Mouse (Mus musculus): ENCODE measurements around the gene Dnajc6. TPM values are rescaled to one million over a fixed set of nuclear protein-coding genes. Genes with fewer than 3 reads are reported as not detected.

Dnajc6 gene
- polyA plus RNA-seq, 1 experiment from 2014 or later, result 0.45 TPM

DNA sequence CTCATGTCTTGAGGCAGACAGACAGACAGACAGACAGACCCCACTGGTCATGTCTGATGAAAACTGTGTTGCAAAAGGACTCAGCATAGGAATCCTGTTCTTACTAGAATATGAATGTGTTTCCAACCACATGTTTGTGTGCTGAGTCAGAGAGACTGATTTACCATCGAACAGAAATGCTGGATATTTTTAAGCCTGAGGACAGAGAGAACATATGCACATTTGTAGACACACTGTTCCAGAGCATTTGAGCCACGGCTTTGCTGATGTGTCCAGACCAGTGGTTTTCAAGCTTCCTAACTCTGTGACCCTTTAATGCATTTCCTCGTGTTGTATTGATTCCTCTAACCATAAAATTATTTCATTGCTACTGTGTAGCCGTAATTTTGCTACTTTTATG is 146.8 kb downstream of the Dnajc6 start:
- no peak for ATAC-seq (ENCODE audit: insufficient number of reproducible peaks, low FRiP score)
- no peak overlapping the region for H3K9ac ChIP-seq
- no peaks in the 10 kb centered on the region for H3K9me3 ChIP-seq (replicated peaks)
- no peak overlapping the region for H3K27ac ChIP-seq (ENCODE audit: poor library complexity, severe bottlenecking)
- WGBS, result 66% methylated on average over 4 of the region's 4 CpGs
- H3K36me3 ChIP-seq, result no peaks in the 10 kb centered on the region
- no peaks in the 10 kb centered on the region for H3K27me3 ChIP-seq (replicated peaks)
- H3K4me1 ChIP-seq (replicated peaks), result 0 out of 2 replicates have a peak, but pooled peaks cover 4% of the 10 kb centered on the region
- no peak overlapping the region for H3K4me3 ChIP-seq
- H3K4me2 ChIP-seq, result no peak overlapping the region

- H3K4me2 ChIP-seq, result peak overlapping the region; percentile 83
- peak overlapping the region; percentile 65 for H3K27ac ChIP-seq (ENCODE audit: poor library complexity, severe bottlenecking)
- H3K9ac ChIP-seq, result peak overlapping the region; percentile 66
- WGBS, result under 1% methylated on average over 8 of the region's 8 CpGs
- no peaks in the 10 kb centered on the region for H3K9me3 ChIP-seq (replicated peaks)
- H3K4me3 ChIP-seq, result peak overlapping the region; percentile 72
- peaks cover 13% of the 10 kb centered on the region for H3K4me1 ChIP-seq (replicated peaks)
- ATAC-seq (ENCODE audit: insufficient number of reproducible peaks, low FRiP score), result peak; percentile 9
- no peaks in the 10 kb centered on the region for H3K36me3 ChIP-seq
- no peaks in the 10 kb centered on the region for H3K27me3 ChIP-seq (replicated peaks)
Measured at GRCm38 (mm10) chr4:101646857-101647195, 150.4 kb downstream of the Dnajc6 start.

DNA sequence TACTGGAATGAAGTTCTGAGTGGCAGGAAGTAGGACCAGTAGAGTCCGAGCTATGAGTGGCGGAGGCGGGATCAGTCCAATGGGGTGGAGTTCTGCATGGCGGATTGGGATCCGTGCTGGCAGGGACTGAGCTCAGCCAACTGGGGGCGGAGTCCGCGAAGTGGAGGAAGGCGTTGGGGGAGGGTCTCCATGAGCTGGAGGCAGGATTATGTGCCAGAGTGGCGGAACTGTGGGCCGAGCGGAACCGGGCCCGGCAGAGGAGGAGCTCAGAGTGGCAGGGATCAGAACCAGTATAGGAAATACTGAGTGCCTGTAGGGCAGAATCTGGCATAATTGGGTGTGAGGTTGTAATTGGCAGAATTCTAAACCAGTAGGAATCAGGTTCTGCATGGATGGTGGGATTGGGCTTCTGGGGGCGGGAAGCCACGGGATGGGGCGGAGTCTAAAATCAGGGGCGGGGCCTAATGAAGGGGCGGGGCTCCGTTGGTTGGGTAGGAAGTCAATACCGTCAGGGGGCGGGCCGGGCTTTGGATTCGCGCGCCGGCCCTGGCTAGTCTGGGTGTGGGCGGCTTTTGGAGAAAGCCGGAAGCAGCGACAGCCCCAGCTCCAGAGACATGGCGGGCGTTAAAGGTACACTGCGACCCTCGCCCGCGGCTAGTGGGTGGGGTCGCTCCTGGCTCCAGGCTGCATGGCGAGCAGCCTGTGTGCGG is 150.9 kb downstream of the Dnajc6 start, which contains the start of gene Leprot:
Gene Leprot (plus strand): TSS at position 523 of the 710 bp plus-strand sequence.
- peak within 1 kb of the TSS; percentile 91 for H3K27ac ChIP-seq (ENCODE audit: poor library complexity, severe bottlenecking)
- H3K27me3 ChIP-seq (replicated peaks), result no peaks in the 10 kb centered on the region
- peaks cover 13% of the 10 kb centered on the region for H3K4me1 ChIP-seq (replicated peaks)
- WGBS, result under 1% methylated on average over 39 of the region's 39 CpGs
- H3K9ac ChIP-seq, result peak within 1 kb of the TSS; percentile 93
- H3K36me3 ChIP-seq, result no peaks in the 10 kb centered on the region
- peak within 1 kb of the TSS; percentile 72 for H3K4me3 ChIP-seq
- peak; percentile 97 for ATAC-seq (ENCODE audit: insufficient number of reproducible peaks, low FRiP score)
- peak within 1 kb of the TSS; percentile 83 for H3K4me2 ChIP-seq
- no peaks in the 10 kb centered on the region for H3K9me3 ChIP-seq (replicated peaks)

GRCm38 (mm10) chr4:101647976-101648642 is 151.7 kb downstream of the Dnajc6 start:
- Histone ChIP-seq H3K9ac (peak overlapping the region; percentile 93), H3K4me1 (replicated peaks) (peaks cover 13% of the 10 kb centered on the region), H3K27ac (ENCODE audit: poor library complexity, severe bottlenecking) (peak overlapping the region; percentile 91), H3K4me2 (peak overlapping the region; percentile 71), H3K9me3 (replicated peaks) (no peaks in the 10 kb centered on the region), H3K4me3 (peak overlapping the region; percentile 72), H3K27me3 (replicated peaks) (no peaks in the 10 kb centered on the region), H3K36me3 (no peaks in the 10 kb centered on the region)
- WGBS, result under 1% methylated on average over 20 of the region's 20 CpGs
- no peak; the same call in 1 of the 2 replicates for ATAC-seq (ENCODE audit: insufficient number of reproducible peaks, low FRiP score)

DNA sequence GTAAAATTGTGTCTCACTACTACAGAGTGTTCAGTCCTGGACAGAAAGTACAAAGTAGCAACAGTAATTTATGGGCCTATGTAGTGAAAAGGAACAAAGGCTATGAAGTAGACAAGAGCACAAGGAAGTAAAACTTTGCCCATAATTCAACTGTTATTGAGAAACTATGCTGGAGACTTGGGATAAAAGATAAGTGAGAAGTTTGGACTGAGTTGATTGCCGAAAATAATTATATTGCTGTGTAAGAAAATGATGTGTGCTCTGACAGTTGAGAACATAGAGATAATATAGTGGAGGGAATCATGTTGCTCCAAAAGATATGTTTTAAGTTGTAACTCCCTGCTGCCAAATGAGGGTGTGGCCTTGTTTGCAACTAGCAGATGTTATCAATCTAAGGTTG is 152.3 kb downstream of the Dnajc6 start:
- 67% methylated on average over 1 of the region's 1 CpGs for WGBS
- peak overlapping the region; percentile 91; the same call in 1 of the 2 replicates for H3K27ac ChIP-seq (ENCODE audit: poor library complexity, severe bottlenecking)
- H3K9ac ChIP-seq, result 0 out of 2 replicates have a peak overlapping the region, but pooled peaks have one; percentile 93
- no peaks in the 10 kb centered on the region for H3K27me3 ChIP-seq (replicated peaks)
- peak overlapping the region; percentile 72 for H3K4me3 ChIP-seq
- H3K4me2 ChIP-seq, result peak overlapping the region; percentile 71
- H3K36me3 ChIP-seq, result no peaks in the 10 kb centered on the region
- no peak for ATAC-seq (ENCODE audit: insufficient number of reproducible peaks, low FRiP score)
- H3K4me1 ChIP-seq (replicated peaks), result peaks cover 13% of the 10 kb centered on the region
- no peaks in the 10 kb centered on the region for H3K9me3 ChIP-seq (replicated peaks)

GRCm38 (mm10) chr4:101650961-101651360 is 154.5 kb downstream of the Dnajc6 start:
- WGBS, result 79% methylated on average over 2 of the region's 2 CpGs
- H3K4me2 ChIP-seq, result no peak overlapping the region
- H3K9ac ChIP-seq, result no peak overlapping the region
- no peaks in the 10 kb centered on the region; the same call in 1 of the 2 replicates for H3K36me3 ChIP-seq
- H3K4me1 ChIP-seq (replicated peaks), result peaks cover 17% of the 10 kb centered on the region
- no peak overlapping the region for H3K4me3 ChIP-seq
- H3K27ac ChIP-seq (ENCODE audit: poor library complexity, severe bottlenecking), result no peak overlapping the region
- no peaks in the 10 kb centered on the region for H3K27me3 ChIP-seq (replicated peaks)
- no peaks in the 10 kb centered on the region for H3K9me3 ChIP-seq (replicated peaks)
- ATAC-seq (ENCODE audit: insufficient number of reproducible peaks, low FRiP score), result no peak

- 85% methylated on average over 6 of the region's 6 CpGs for WGBS
- Histone ChIP-seq H3K27me3 (replicated peaks) (no peaks in the 10 kb centered on the region), H3K9me3 (replicated peaks) (no peaks in the 10 kb centered on the region), H3K4me3 (no peak overlapping the region), H3K9ac (no peak overlapping the region), H3K27ac (ENCODE audit: poor library complexity, severe bottlenecking) (no peak overlapping the region), H3K4me2 (no peak overlapping the region), H3K36me3 (peaks cover 15% of the 10 kb centered on the region), H3K4me1 (replicated peaks) (peaks cover 13% of the 10 kb centered on the region)
- ATAC-seq (ENCODE audit: insufficient number of reproducible peaks, low FRiP score), result no peak
Measured at GRCm38 (mm10) chr4:101654256-101654655, 157.8 kb downstream of the Dnajc6 start.

DNA sequence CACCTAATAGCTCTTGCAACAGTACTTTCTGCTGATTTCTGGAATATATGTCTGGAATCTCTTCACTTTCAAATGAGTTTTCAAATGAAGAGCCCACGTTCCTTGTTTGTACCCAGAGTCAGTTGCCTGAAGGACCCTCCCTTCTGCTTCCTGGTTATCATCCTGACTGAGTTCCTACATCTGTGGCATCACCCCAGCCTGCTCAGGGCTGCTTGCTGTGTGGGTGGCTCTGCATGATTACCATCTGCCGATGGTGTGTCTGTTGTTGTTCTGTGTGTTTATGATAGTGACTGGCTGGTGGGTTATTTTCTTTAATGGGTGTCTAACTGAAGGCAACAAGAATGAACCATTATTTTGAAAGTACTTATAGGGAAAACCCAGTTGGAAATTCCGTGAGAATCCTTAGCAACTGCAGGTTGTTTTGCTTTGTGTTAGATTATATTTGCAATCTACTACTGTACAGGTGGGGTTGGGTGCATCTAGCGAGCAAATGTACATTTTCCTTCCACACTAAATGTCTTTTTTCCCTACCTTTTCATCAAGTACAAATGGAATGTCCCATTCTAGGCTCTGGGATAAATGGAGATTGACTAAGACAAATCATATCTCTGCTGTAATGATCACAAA is 158.5 kb downstream of the Dnajc6 start:
- Histone ChIP-seq H3K4me1 (replicated peaks) (peaks cover 7% of the 10 kb centered on the region), H3K27ac (ENCODE audit: poor library complexity, severe bottlenecking) (no peak overlapping the region), H3K27me3 (replicated peaks) (no peaks in the 10 kb centered on the region), H3K4me3 (no peak overlapping the region), H3K9ac (no peak overlapping the region), H3K36me3 (peaks cover 21% of the 10 kb centered on the region), H3K4me2 (no peak overlapping the region), H3K9me3 (replicated peaks) (no peaks in the 10 kb centered on the region)
- peak; percentile 53; the same call in 1 of the 2 replicates for ATAC-seq (ENCODE audit: insufficient number of reproducible peaks, low FRiP score)
- WGBS, result 69% methylated on average over 4 of the region's 4 CpGs

DNA sequence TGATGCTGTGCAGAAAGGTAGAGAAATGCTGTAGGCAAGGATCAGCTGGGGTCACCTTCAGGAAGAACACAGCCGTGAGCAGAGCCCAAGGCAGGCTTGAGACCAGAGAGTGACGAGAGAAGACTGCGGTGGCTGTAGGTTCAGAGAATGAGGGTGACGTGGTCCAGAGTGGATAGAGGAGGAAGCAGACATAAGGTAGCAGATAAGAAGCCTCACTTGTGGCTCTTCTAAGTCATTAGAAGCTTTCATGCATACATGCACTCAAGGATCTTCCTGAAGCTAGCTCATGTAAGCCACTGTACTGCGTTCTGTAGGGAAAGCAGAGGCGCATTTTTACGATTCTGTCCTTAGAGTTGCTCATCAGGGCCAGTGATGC is 159.0 kb downstream of the Dnajc6 start:
- ATAC-seq (ENCODE audit: insufficient number of reproducible peaks, low FRiP score), result no peak
- Histone ChIP-seq H3K9me3 (replicated peaks) (no peaks in the 10 kb centered on the region), H3K36me3 (peaks cover 24% of the 10 kb centered on the region), H3K4me2 (no peak overlapping the region), H3K27me3 (replicated peaks) (no peaks in the 10 kb centered on the region), H3K9ac (no peak overlapping the region), H3K27ac (ENCODE audit: poor library complexity, severe bottlenecking) (no peak overlapping the region), H3K4me3 (no peak overlapping the region), H3K4me1 (replicated peaks) (peaks cover 7% of the 10 kb centered on the region)
- 72% methylated on average over 7 of the region's 7 CpGs for WGBS

GRCm38 (mm10) chr4:101656056-101656455 is 159.6 kb downstream of the Dnajc6 start:
- Histone ChIP-seq H3K4me1 (replicated peaks) (peaks cover 7% of the 10 kb centered on the region), H3K4me3 (no peak overlapping the region), H3K9me3 (replicated peaks) (no peaks in the 10 kb centered on the region), H3K27ac (ENCODE audit: poor library complexity, severe bottlenecking) (no peak overlapping the region), H3K36me3 (peaks cover 29% of the 10 kb centered on the region), H3K4me2 (no peak overlapping the region), H3K9ac (no peak overlapping the region), H3K27me3 (replicated peaks) (no peaks in the 10 kb centered on the region)
- no peak for ATAC-seq (ENCODE audit: insufficient number of reproducible peaks, low FRiP score)
- WGBS, result 78% methylated on average over 15 of the region's 15 CpGs

GRCm38 (mm10) chr4:101656956-101657570 is 160.6 kb downstream of the Dnajc6 start:
- Histone ChIP-seq H3K9ac (no peak overlapping the region), H3K36me3 (peaks cover 39% of the 10 kb centered on the region), H3K9me3 (replicated peaks) (no peaks in the 10 kb centered on the region), H3K4me3 (no peak overlapping the region), H3K27me3 (replicated peaks) (no peaks in the 10 kb centered on the region), H3K4me1 (replicated peaks) (peaks cover 7% of the 10 kb centered on the region), H3K4me2 (no peak overlapping the region), H3K27ac (ENCODE audit: poor library complexity, severe bottlenecking) (no peak overlapping the region)
- ATAC-seq (ENCODE audit: insufficient number of reproducible peaks, low FRiP score), result no peak
- 30% methylated on average over 6 of the region's 6 CpGs for WGBS
